Mouse (Mus musculus) forebrain, embryonic 15.5 days (tissue): ENCODE measurements at regions not wholly inside any gene's neighbourhood (a gene's known extent, or its start where the extent isn't known, plus 50 kb on each side); places are given as distances from the start of the nearest gene placed in this dataset.
"Not testable (repeated sequence)": the region's sequence is repeated elsewhere in the genome, so short reads cannot be mapped to it uniquely, and the experiment has no call there.

Experiments used
- ATAC-seq: fragments of 200-750 bp; cut with Nextera tagmentation; replicated peaks from 2 replicates; pipeline ENCODE4 v1.8.0; 2017; ENCODE audit warnings: mild to moderate bottlenecking, moderate TSS enrichment, moderate library complexity
- H3K27ac ChIP-seq: fragments of 300-500 bp; sonication (generic); replicated peaks from 2 replicates; pipeline ENCODE4 v1.5.1; 2015; ENCODE audit warnings: mild to moderate bottlenecking, inconsistent platforms
- H3K27me3 ChIP-seq: fragments of 300-500 bp; sonication (generic); 2 replicates; pipeline ENCODE4 v1.6.1; 2015; ENCODE audit warnings: inconsistent platforms
- H3K36me3 ChIP-seq: fragments of 300-500 bp; sonication (generic); 2 replicates; pipeline ENCODE4 v1.6.1; 2015; ENCODE audit warnings: mild to moderate bottlenecking, inconsistent platforms
- H3K4me1 ChIP-seq: fragments of 300-500 bp; sonication (generic); 2 replicates; pipeline ENCODE4 v1.6.1; 2015; ENCODE audit warnings: inconsistent platforms
- H3K4me2 ChIP-seq: fragments of 300-500 bp; sonication (generic); replicated peaks from 2 replicates; pipeline ENCODE4 v1.6.1; 2015; ENCODE audit warnings: mild to moderate bottlenecking, inconsistent platforms
- H3K4me3 ChIP-seq: fragments of 300-500 bp; sonication (generic); 2 replicates; pipeline ENCODE4 v1.5.1; 2015; ENCODE audit warnings: mild to moderate bottlenecking, inconsistent platforms
- H3K9ac ChIP-seq: fragments of 300-500 bp; sonication (generic); replicated peaks from 2 replicates; pipeline ENCODE4 v1.6.1; 2015; ENCODE audit warnings: mild to moderate bottlenecking, inconsistent platforms
- H3K9me3 ChIP-seq: fragments of 300-500 bp; sonication (generic); 2 replicates; pipeline ENCODE4 v1.6.1; 2016; ENCODE audit warnings: inconsistent platforms
- WGBS: fragments of 180-500 bp; shearing (Covaris S2); methylation state at CpG from one replicate; pipeline ENCODE4 v1.1.7; 2015; ENCODE audit warnings: mixed read lengths; 5-methylcytosine and 5-hydroxymethylcytosine counted together

- 0 out of 2 replicates have a peak, but pooled peaks cover 5% of the 10 kb centered on the region for H3K4me1 ChIP-seq
- H3K27ac ChIP-seq: no peak overlapping the region
- H3K9me3 ChIP-seq: no peaks in the 10 kb centered on the region
- peak; percentile 91 for ATAC-seq
- no peak overlapping the region for H3K4me3 ChIP-seq
- no peaks in the 10 kb centered on the region for H3K36me3 ChIP-seq
- no peaks in the 10 kb centered on the region for H3K27me3 ChIP-seq
- WGBS: 35% methylated on average over 6 of the region's 6 CpGs
- no peak overlapping the region for H3K4me2 ChIP-seq
- H3K9ac ChIP-seq: no peak overlapping the region
Observed at GRCm38 (mm10) chr4:10670846-10671428, 203.4 kb upstream of the 2610301B20Rik start.

GRCm38 (mm10) chr4:10691086-10691485, 183.2 kb upstream of the 2610301B20Rik start:
- ATAC-seq: no peak
- no peaks in the 10 kb centered on the region for H3K4me1 ChIP-seq
- 85% methylated on average over 9 of the region's 9 CpGs for WGBS

DNA sequence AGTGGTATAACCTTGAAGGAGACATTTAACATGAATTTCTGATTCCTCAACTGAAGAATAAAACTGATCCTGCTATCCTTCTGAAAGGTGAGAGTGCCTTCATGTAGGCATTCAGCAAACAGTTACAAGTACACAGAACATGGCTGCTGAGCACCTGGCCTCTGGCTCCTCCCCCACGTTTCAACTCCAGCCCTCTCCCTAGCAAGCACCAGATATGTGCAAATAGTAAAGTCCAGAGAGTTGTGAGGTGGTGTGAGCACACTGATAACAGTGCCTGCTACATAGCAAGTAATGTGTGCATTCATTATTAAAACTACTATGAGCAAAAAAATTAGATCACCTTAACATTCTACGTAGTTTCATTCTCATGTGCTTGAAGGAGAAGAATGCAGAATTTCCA, 181.4 kb upstream of the 2610301B20Rik start:
- ATAC-seq: no peak
- no peak overlapping the region for H3K27ac ChIP-seq
- no peak overlapping the region for H3K9ac ChIP-seq

More at GRCm38 (mm10) chr4:10691086-10691485, 183.2 kb upstream of the 2610301B20Rik start:
- Histone ChIP-seq H3K4me3 (no peak overlapping the region), H3K27ac (no peak overlapping the region), H3K4me2 (no peak overlapping the region), H3K9me3 (no peaks in the 10 kb centered on the region), H3K36me3 (no peaks in the 10 kb centered on the region), H3K9ac (no peak overlapping the region), H3K27me3 (no peaks in the 10 kb centered on the region)

DNA sequence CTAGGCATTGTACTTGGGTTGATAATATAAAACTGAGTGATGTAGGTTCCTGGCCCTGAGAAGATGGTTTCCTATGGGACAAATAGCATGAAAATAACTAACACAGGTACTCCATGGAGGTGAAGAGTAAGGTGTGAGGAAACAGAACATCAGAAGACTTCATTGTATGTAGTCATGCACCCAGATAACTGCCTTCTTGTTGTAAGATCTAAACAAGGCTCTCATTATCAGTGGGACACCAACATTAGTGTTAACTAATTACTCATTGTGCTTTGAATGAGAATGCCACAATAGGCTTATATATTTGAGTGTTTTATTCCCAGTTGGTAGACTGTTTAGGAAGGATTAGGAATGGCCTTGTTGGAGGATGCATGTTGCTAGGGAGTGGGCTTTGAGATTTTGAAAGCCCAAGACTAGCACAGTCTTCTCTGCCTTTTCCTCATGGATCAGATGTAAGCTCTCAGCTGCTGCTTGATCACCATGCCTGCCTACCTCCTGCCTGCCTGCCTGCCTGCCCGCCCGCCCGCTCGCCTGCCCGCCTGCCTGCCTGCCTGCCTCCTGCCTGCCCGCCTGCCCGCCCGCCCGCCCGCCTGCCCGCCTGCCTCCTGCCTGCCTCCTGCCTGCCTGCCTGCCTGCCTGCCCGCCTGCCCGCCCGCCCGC, 180.7 kb upstream of the 2610301B20Rik start:
- peak; percentile 71 for ATAC-seq
- peak overlapping the region; percentile 12 for H3K4me3 ChIP-seq
- 67% methylated on average over 5 of the region's 15 CpGs for WGBS
- no peaks in the 10 kb centered on the region for H3K36me3 ChIP-seq
- no peaks in the 10 kb centered on the region for H3K27me3 ChIP-seq
- no peak overlapping the region for H3K9ac ChIP-seq
- H3K4me2 ChIP-seq: peak overlapping the region; percentile 16; the same call in 1 of the 2 replicates
- H3K27ac ChIP-seq: no peak overlapping the region
- no peaks in the 10 kb centered on the region for H3K9me3 ChIP-seq
- H3K4me1 ChIP-seq: no peaks in the 10 kb centered on the region

More for the DNA sequence above, 181.4 kb upstream of the 2610301B20Rik start:
- Histone ChIP-seq H3K4me3 (no peak overlapping the region), H3K9me3 (no peaks in the 10 kb centered on the region), H3K27me3 (no peaks in the 10 kb centered on the region), H3K4me2 (no peak overlapping the region), H3K4me1 (no peaks in the 10 kb centered on the region), H3K36me3 (no peaks in the 10 kb centered on the region)
- 87% methylated on average over 2 of the region's 2 CpGs for WGBS

- H3K27ac ChIP-seq, H3K9me3 ChIP-seq, H3K27me3 ChIP-seq, ATAC-seq, H3K9ac ChIP-seq, H3K4me2 ChIP-seq, H3K4me1 ChIP-seq, H3K36me3 ChIP-seq: not testable (repeated sequence)
- peak overlapping the region; percentile 12; the same call in 1 of the 2 replicates for H3K4me3 ChIP-seq
- WGBS: 40% methylated on average over 16 of the region's 21 CpGs
Observed at GRCm38 (mm10) chr4:10694106-10694748, 180.1 kb upstream of the 2610301B20Rik start.

DNA sequence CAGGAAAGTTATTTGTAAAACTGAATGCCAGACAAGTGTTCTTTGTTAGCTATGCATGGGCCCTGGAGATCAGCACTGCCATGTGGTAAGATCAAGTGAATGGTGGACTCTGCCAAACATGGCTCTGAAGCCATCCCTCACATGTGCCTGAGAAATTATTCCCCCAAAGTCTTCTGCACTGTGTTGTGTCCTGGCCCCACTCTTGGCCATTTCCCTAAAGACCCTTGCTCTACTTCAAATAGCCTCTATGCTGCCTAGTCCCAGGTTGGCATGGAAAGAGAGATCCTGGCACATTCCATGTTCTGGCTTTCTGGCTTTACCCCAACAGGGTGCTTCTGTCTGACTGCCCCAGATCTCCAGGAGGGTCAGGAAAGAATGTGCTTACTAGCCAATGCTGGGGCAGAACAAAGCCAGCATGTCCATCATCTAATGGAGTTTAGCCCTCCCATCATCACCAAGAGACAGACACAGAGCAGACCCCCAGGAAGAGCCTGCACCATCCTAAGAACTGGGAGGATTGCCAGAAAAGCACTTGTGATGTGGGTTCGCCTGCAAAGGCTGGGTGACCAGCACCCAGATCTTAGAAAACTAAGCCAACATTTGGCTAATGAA, 177.0 kb upstream of the 2610301B20Rik start:
- H3K9ac ChIP-seq: no peak overlapping the region
- H3K27ac ChIP-seq: no peak overlapping the region
- H3K4me2 ChIP-seq: no peak overlapping the region
- WGBS: 78% methylated on average over 1 of the region's 1 CpGs
- H3K4me3 ChIP-seq: no peak overlapping the region
- ATAC-seq: no peak
- H3K27me3 ChIP-seq: no peaks in the 10 kb centered on the region
- H3K9me3 ChIP-seq: no peaks in the 10 kb centered on the region
- no peaks in the 10 kb centered on the region for H3K36me3 ChIP-seq
- no peaks in the 10 kb centered on the region for H3K4me1 ChIP-seq

DNA sequence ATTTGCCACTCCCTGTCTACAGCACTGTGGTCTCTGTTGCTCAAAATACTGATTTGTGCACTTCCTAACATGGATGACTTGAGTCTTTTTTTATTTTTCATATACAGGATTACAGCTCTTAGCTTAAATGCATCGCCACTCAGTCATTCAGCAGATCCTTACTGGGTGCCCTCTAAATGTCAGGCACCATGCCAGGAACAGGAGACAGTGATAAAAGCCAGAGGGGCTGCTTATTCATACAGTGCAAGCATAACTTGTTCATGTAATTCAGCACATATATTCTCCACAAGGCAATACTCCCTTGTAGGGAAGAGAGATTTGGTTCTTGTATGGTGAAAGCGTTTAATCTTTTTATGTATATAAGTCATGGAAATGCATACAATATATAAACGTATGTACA, 175.7 kb upstream of the 2610301B20Rik start:
- ATAC-seq: no peak
- H3K36me3 ChIP-seq: no peaks in the 10 kb centered on the region
- no peak overlapping the region for H3K9ac ChIP-seq
- H3K4me1 ChIP-seq: no peaks in the 10 kb centered on the region
- no peak overlapping the region for H3K4me2 ChIP-seq
- WGBS: 82% methylated on average over 3 of the region's 3 CpGs
- H3K4me3 ChIP-seq: no peak overlapping the region
- H3K27me3 ChIP-seq: no peaks in the 10 kb centered on the region
- no peaks in the 10 kb centered on the region for H3K9me3 ChIP-seq
- no peak overlapping the region for H3K27ac ChIP-seq

DNA sequence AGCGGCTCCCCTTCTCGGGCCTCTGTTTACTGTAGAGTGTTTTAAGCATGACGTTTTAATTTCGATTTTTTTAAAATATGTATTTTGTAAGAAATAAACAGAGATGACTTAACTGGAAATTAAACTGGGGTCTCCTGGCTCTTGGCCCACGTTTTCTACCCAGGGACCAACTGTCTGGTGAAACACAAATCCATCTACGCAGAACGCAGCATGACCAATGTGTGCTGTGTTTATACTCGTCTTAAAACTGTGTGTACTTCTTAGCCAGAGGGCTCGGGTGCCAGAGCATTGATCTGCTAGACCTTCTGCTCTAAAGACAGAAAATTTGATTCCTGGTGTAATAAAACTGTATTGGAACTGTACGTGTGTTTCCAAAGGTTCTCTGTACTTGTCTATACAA, 172.8 kb upstream of the 2610301B20Rik start:
- no peak overlapping the region for H3K9ac ChIP-seq
- H3K27ac ChIP-seq: no peak overlapping the region
- no peak overlapping the region for H3K4me2 ChIP-seq
- WGBS: 88% methylated on average over 10 of the region's 10 CpGs
- no peaks in the 10 kb centered on the region for H3K27me3 ChIP-seq
- ATAC-seq: no peak
- H3K4me3 ChIP-seq: no peak overlapping the region
- no peaks in the 10 kb centered on the region for H3K36me3 ChIP-seq
- no peaks in the 10 kb centered on the region for H3K4me1 ChIP-seq
- H3K9me3 ChIP-seq: no peaks in the 10 kb centered on the region

DNA sequence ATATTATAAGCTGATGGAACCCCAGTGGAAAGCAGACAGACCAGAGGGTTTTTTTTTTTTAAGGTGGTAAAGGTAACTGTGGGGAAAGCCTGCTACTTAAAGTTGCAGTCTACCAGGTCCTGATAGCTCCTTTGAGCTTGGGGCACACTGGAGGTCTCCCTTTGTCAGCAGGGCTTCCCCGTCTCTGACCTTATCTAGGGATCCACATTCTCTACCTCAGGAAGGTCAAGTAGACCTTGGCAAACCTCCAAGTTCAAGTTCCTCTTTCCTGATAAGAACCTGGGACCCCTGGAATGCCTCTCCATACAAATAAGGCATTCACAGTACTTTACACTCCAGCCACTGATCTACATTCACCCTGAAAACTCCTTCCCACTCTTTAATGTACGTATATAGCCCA, 171.1 kb upstream of the 2610301B20Rik start:
- no peaks in the 10 kb centered on the region for H3K27me3 ChIP-seq
- no peaks in the 10 kb centered on the region for H3K9me3 ChIP-seq
- H3K4me1 ChIP-seq: no peaks in the 10 kb centered on the region
- H3K36me3 ChIP-seq: no peaks in the 10 kb centered on the region
- WGBS: 88% methylated on average over 2 of the region's 2 CpGs
- no peak for ATAC-seq
- H3K27ac ChIP-seq: no peak overlapping the region
- H3K9ac ChIP-seq: no peak overlapping the region
- H3K4me3 ChIP-seq: no peak overlapping the region
- H3K4me2 ChIP-seq: no peak overlapping the region

- Histone ChIP-seq H3K27ac (no peak overlapping the region), H3K4me2 (no peak overlapping the region), H3K9me3 (no peaks in the 10 kb centered on the region), H3K27me3 (no peaks in the 10 kb centered on the region), H3K4me3 (no peak overlapping the region), H3K4me1 (no peaks in the 10 kb centered on the region), H3K36me3 (no peaks in the 10 kb centered on the region), H3K9ac (no peak overlapping the region)
- no peak for ATAC-seq
- 54% methylated on average over 7 of the region's 7 CpGs for WGBS
Observed at GRCm38 (mm10) chr4:10707016-10707657, 167.2 kb upstream of the 2610301B20Rik start.

GRCm38 (mm10) chr4:10707658-10708056, 166.6 kb upstream of the 2610301B20Rik start:
- no peak overlapping the region for H3K4me3 ChIP-seq
- H3K4me1 ChIP-seq: no peaks in the 10 kb centered on the region
- H3K27ac ChIP-seq: no peak overlapping the region
- WGBS: 21% methylated on average over 2 of the region's 2 CpGs
- no peaks in the 10 kb centered on the region for H3K27me3 ChIP-seq
- no peaks in the 10 kb centered on the region for H3K9me3 ChIP-seq
- 0 out of 2 replicates have a peak, but pooled peaks have one; percentile 46 for ATAC-seq
- H3K9ac ChIP-seq: no peak overlapping the region
- no peak overlapping the region for H3K4me2 ChIP-seq
- H3K36me3 ChIP-seq: no peaks in the 10 kb centered on the region
